Comparison of ENCODE assay signal across 24 mouse cellular contexts in the genomic region with DNA sequence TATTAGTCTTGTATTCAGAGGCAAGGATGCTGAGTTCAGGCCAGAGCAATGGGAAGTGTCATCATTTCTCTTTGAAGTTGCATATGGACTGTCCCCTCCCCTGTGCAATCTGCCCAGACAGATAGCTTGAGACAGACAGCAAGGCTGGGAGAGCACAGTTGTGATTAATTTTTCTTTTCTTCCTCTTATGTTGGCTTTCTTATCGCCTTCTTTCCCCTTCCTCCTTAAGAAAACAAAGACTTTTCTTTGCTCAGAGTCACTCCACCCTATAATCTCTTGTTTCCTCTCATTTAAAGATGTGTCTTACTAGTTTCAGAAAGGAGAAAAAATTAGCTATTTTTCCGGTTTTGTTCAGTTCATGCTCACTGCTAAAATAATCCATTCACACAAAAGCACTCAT.
DNase-seq lines count a peak whose midpoint lies in the region; ATAC-seq and TF ChIP-seq lines count a peak whose summit lies in the region.
"Had no signal": no experiment of that assay in that cellular context is flagged by ENCODE, and none has a peak within 500 bp of the region (broad histone marks: within the 10 kb centered on the region; RNA-seq: fewer than 3 reads in every experiment).

No protein-coding gene starts in this region.

- 32% methylated on average over 2 of the region's 2 CpGs for WGBS in lung, embryonic 14.5 days
- WGBS in lung, embryonic 16.5 days, result 30% methylated on average over 2 of the region's 2 CpGs
- WGBS in lung, adult 2 months, result 42% methylated on average over 2 of the region's 2 CpGs
- 50% methylated on average over 2 of the region's 2 CpGs for WGBS in stomach, embryonic 15.5 days
- 25% methylated on average over 2 of the region's 2 CpGs for WGBS in stomach, postnatal 0 days

- no peak overlapping the region for H3K4me2 ChIP-seq in lung, embryonic 14.5 days
- H3K4me2 ChIP-seq in lung, embryonic 16.5 days (ENCODE audit: low read depth, low read length), result no peak overlapping the region
- no peak overlapping the region for H3K4me2 ChIP-seq in stomach, embryonic 15.5 days
- no peak overlapping the region for H3K4me2 ChIP-seq in stomach, postnatal 0 days (replicated peaks; ENCODE audit: low read depth)
- H3K4me2 ChIP-seq: embryonic facial prominence, embryonic 12.5 days; forebrain, embryonic 13.5 days; forebrain, embryonic 15.5 days had no signal

- peak; percentile 7 for DNase-seq in lung, embryonic 14.5 days
- DNase-seq in lung, postnatal 4 days, result no peak
- DNase-seq in lung, adult 2 months, result no peak
- DNase-seq in stomach, postnatal 0 days (ENCODE audit: low spot score), result no peak
- DNase-seq: adrenal gland, adult 8-10 months; adrenal gland, postnatal 14 days; adrenal gland, postnatal 36 days; B cell, adult 2 months; cerebellum, adult 11-12 months; cerebellum, adult 2 months; cerebellum, adult 9-10 months; cerebellum, postnatal 10 days; cerebellum, postnatal 25 days had no signal

- H3K9ac ChIP-seq in lung, embryonic 14.5 days, result no peak overlapping the region
- no peak overlapping the region for H3K9ac ChIP-seq in lung, embryonic 16.5 days (ENCODE audit: low read length)
- H3K9ac ChIP-seq in stomach, embryonic 15.5 days, result no peak overlapping the region
- H3K9ac ChIP-seq in stomach, postnatal 0 days (ENCODE audit: low read length), result no peak overlapping the region
- H3K9ac ChIP-seq: embryonic facial prominence, embryonic 12.5 days; forebrain, embryonic 13.5 days; forebrain, embryonic 15.5 days had no signal

- no peak for TF ChIP-seq CTCF in lung, embryonic 14.5 days (IDR thresholded peaks at IDR 0.05; ENCODE audit: low read depth)
- no peak for TF ChIP-seq CTCF in lung, adult 2 months (IDR thresholded peaks at IDR 0.05; ENCODE audit: insufficient read depth, low read length)
- no peak for TF ChIP-seq CTCF in stomach, postnatal 0 days (IDR thresholded peaks at IDR 0.05; ENCODE audit: low read depth)

- no peak for TF ChIP-seq EP300 in stomach, postnatal 0 days (optimal IDR thresholded peaks at IDR 0.05)

- no peak overlapping the region for H3K4me3 ChIP-seq in lung, embryonic 14.5 days (ENCODE audit: low read depth, low read length)
- H3K4me3 ChIP-seq in lung, embryonic 16.5 days (ENCODE audit: low read length), result no peak overlapping the region
- H3K4me3 ChIP-seq in lung, adult 2 months (replicated peaks; ENCODE audit: extremely low read depth, low read depth, low read length), result no peak overlapping the region
- H3K4me3 ChIP-seq in stomach, embryonic 15.5 days (replicated peaks), result no peak overlapping the region
- no peak overlapping the region for H3K4me3 ChIP-seq in stomach, postnatal 0 days (ENCODE audit: low read depth, low read length)
- H3K4me3 ChIP-seq: embryonic facial prominence, embryonic 10.5 days; embryonic facial prominence, embryonic 12.5 days; forebrain, embryonic 13.5 days; forebrain, embryonic 15.5 days had no signal

- no peaks in the 10 kb centered on the region for H3K4me1 ChIP-seq in lung, embryonic 14.5 days (ENCODE audit: insufficient read depth)
- no peaks in the 10 kb centered on the region; the same call in 1 of the 2 replicates for H3K4me1 ChIP-seq in lung, embryonic 16.5 days (replicated peaks; ENCODE audit: control insufficient read depth, insufficient read depth, low read length)
- H3K4me1 ChIP-seq in lung, adult 2 months (ENCODE audit: control insufficient read depth, insufficient read depth, low read length), result no peaks in the 10 kb centered on the region
- no peaks in the 10 kb centered on the region for H3K4me1 ChIP-seq in stomach, embryonic 15.5 days
- no peaks in the 10 kb centered on the region for H3K4me1 ChIP-seq in stomach, postnatal 0 days (replicated peaks; ENCODE audit: control insufficient read depth, insufficient read depth)
- H3K4me1 ChIP-seq: embryonic facial prominence, embryonic 10.5 days; embryonic facial prominence, embryonic 12.5 days; forebrain, embryonic 13.5 days; forebrain, embryonic 15.5 days had no signal

- no peaks in the 10 kb centered on the region for H3K9me3 ChIP-seq in lung, embryonic 14.5 days (ENCODE audit: low read depth, low read length)
- H3K9me3 ChIP-seq in lung, embryonic 16.5 days (ENCODE audit: control insufficient read depth, low read length), result no peaks in the 10 kb centered on the region
- H3K9me3 ChIP-seq in stomach, embryonic 15.5 days, result no peaks in the 10 kb centered on the region
- no peaks in the 10 kb centered on the region for H3K9me3 ChIP-seq in stomach, postnatal 0 days (ENCODE audit: control insufficient read depth, low read length)
- H3K9me3 ChIP-seq: embryonic facial prominence, embryonic 10.5 days; embryonic facial prominence, embryonic 12.5 days; forebrain, embryonic 13.5 days; forebrain, embryonic 15.5 days; G1E had no signal

- no peak for TF ChIP-seq POLR2A in lung, adult 2 months (IDR thresholded peaks at IDR 0.05; ENCODE audit: borderline replicate concordance, extremely low read depth, low read depth, low read length)

- H3K27ac ChIP-seq in lung, embryonic 14.5 days (ENCODE audit: low read depth), result no peak overlapping the region
- H3K27ac ChIP-seq in lung, embryonic 16.5 days (ENCODE audit: low read length), result peak overlapping the region; percentile 36
- H3K27ac ChIP-seq in stomach, embryonic 15.5 days, result peak overlapping the region; percentile 16; the same call in 1 of the 2 replicates
- no peak overlapping the region for H3K27ac ChIP-seq in stomach, postnatal 0 days (replicated peaks)
- H3K27ac ChIP-seq: embryonic facial prominence, embryonic 10.5 days; embryonic facial prominence, embryonic 12.5 days; forebrain, embryonic 13.5 days; forebrain, embryonic 15.5 days had no signal

- H3K27me3 ChIP-seq in lung, embryonic 14.5 days (ENCODE audit: insufficient read depth, low read length), result no peaks in the 10 kb centered on the region
- H3K27me3 ChIP-seq in lung, embryonic 16.5 days (ENCODE audit: control insufficient read depth, insufficient read depth, low read depth, low read length), result no peaks in the 10 kb centered on the region
- no peaks in the 10 kb centered on the region for H3K27me3 ChIP-seq in stomach, embryonic 15.5 days (replicated peaks)
- no peaks in the 10 kb centered on the region for H3K27me3 ChIP-seq in stomach, postnatal 0 days (ENCODE audit: control insufficient read depth, insufficient read depth, low read length)
- H3K27me3 ChIP-seq: CH12.LX; embryonic facial prominence, embryonic 12.5 days; forebrain, embryonic 13.5 days; forebrain, embryonic 15.5 days had no signal

- ATAC-seq in lung, embryonic 14.5 days (ENCODE audit: insufficient read depth), result no peak
- ATAC-seq in lung, embryonic 16.5 days (ENCODE audit: low read depth), result peak; percentile 36; the same call in 1 of the 2 replicates
- no peak for ATAC-seq in stomach, embryonic 15.5 days (ENCODE audit: insufficient read depth, low FRiP score, low read depth)
- ATAC-seq in stomach, postnatal 0 days (ENCODE audit: low FRiP score, low TSS enrichment), result no peak
- ATAC-seq: activated CD4-positive, CD25-positive, alpha-beta regulatory T cell, adult 4 months; CD4-positive, CD25-positive, alpha-beta regulatory T cell, adult 4 months; forebrain, embryonic 13.5 days; forebrain, embryonic 15.5 days; Patski had no signal

- H3K36me3 ChIP-seq in lung, embryonic 14.5 days (ENCODE audit: insufficient read depth), result no peaks in the 10 kb centered on the region
- no peaks in the 10 kb centered on the region for H3K36me3 ChIP-seq in lung, embryonic 16.5 days (ENCODE audit: control insufficient read depth, insufficient read depth, low read length)
- no peaks in the 10 kb centered on the region for H3K36me3 ChIP-seq in stomach, embryonic 15.5 days
- no peaks in the 10 kb centered on the region for H3K36me3 ChIP-seq in stomach, postnatal 0 days (ENCODE audit: control insufficient read depth, insufficient read depth, low read length)
- H3K36me3 ChIP-seq: embryonic facial prominence, embryonic 10.5 days; embryonic facial prominence, embryonic 12.5 days; forebrain, embryonic 15.5 days; G1E had no signal

Comparison
In these comparisons a context has a peak if more than half of its experiments do, and no peak if none do; other contexts are left out.
1. H3K27ac ChIP-seq: peak in lung, embryonic 16.5 days (single experiment) and stomach, embryonic 15.5 days (single experiment); none in lung, embryonic 14.5 days (single experiment) and stomach, postnatal 0 days (single experiment).